Mouse (Mus musculus) erythroblast, embryonic 14.5 days (primary cell): Measurements from ENCODE around the gene Gm815.

ENCODE experiments used
- GATA1 ChIP-seq: IDR thresholded peaks from 2 replicates; pipeline ENCODE4 v1.6.1; 2012; ENCODE audit warnings: low read length, inconsistent platforms, mixed read lengths
- TAL1 ChIP-seq: IDR thresholded peaks from 3 replicates; pipeline ENCODE4 v1.6.1; 2012; ENCODE audit warnings: low read length, inconsistent platforms, mixed read lengths

GRCm38 (mm10) chr19:26854661-26855060, 31.0 kb upstream of the Gm815 start:
- TF ChIP-seq TAL1 (no peak), GATA1 (no peak)
